Mouse (Mus musculus): Measurements from ENCODE around the gene Unc13c.

Gene Unc13c

GRCm38 (mm10) chr9:73882393-73882919 lies 86.3 kb downstream of the Unc13c start:
- intact Hi-C loops (cut with DNase I): no loop called here

- intact Hi-C loops (cut with DNase I): no loop called here
These were observed 101.2 kb downstream of the Unc13c start for GRCm38 (mm10) chr9:73867410-73868067.

- intact Hi-C loops (cut with DNase I): no loop called here
These were observed 102.1 kb downstream of the Unc13c start for GRCm38 (mm10) chr9:73866666-73867065.

GRCm38 (mm10) chr9:73859469-73859868 lies 109.3 kb downstream of the Unc13c start:
- intact Hi-C loops (cut with DNase I): no loop called here

- intact Hi-C loops (cut with DNase I): no loop called here
These were observed 114.5 kb downstream of the Unc13c start for GRCm38 (mm10) chr9:73854281-73854680.

- intact Hi-C loops (cut with DNase I): no loop called here
These were observed 162.1 kb downstream of the Unc13c start for GRCm38 (mm10) chr9:73806681-73807080.

- intact Hi-C loops (cut with DNase I): no loop called here
These were observed 194.2 kb downstream of the Unc13c start for GRCm38 (mm10) chr9:73774616-73775015.

GRCm38 (mm10) chr9:73755185-73755584 lies 213.6 kb downstream of the Unc13c start:
- intact Hi-C loops (cut with DNase I): no loop called here

- intact Hi-C loops (cut with DNase I): no loop called here
These were observed 215.3 kb downstream of the Unc13c start for GRCm38 (mm10) chr9:73753480-73753879.

- intact Hi-C loops (cut with DNase I): no loop called here
These were observed 217.4 kb downstream of the Unc13c start for GRCm38 (mm10) chr9:73751344-73751743.

GRCm38 (mm10) chr9:73734446-73734845 lies 234.3 kb downstream of the Unc13c start:
- intact Hi-C loops (cut with DNase I): no loop called here

- intact Hi-C loops (cut with DNase I): no loop called here
These were observed 242.8 kb downstream of the Unc13c start for GRCm38 (mm10) chr9:73725717-73726662.

GRCm38 (mm10) chr9:73724776-73725175 lies 244.0 kb downstream of the Unc13c start:
- intact Hi-C loops (cut with DNase I): no loop called here

- intact Hi-C loops (cut with DNase I): no loop called here
These were observed 255.3 kb downstream of the Unc13c start for GRCm38 (mm10) chr9:73713508-73713907.

GRCm38 (mm10) chr9:73697103-73697502 lies 271.7 kb downstream of the Unc13c start:
- intact Hi-C loops (cut with DNase I): no loop called here

- intact Hi-C loops (cut with DNase I): no loop called here
These were observed 287.2 kb downstream of the Unc13c start for GRCm38 (mm10) chr9:73681580-73681979.

- intact Hi-C loops (cut with DNase I): no loop called here
These were observed 287.9 kb downstream of the Unc13c start for GRCm38 (mm10) chr9:73680545-73681495.

GRCm38 (mm10) chr9:73671656-73672212 lies 297.0 kb downstream of the Unc13c start:
- intact Hi-C loops (cut with DNase I): loop anchor here (5.0 kb wide), 1 partner anchor 726 kb away; no protein-coding TSS in a partner anchor

- intact Hi-C loops (cut with DNase I): loop anchor here (5.0 kb wide), 1 partner anchor 727 kb away; no protein-coding TSS in a partner anchor
These were observed 298.7 kb downstream of the Unc13c start for GRCm38 (mm10) chr9:73670040-73670439.

- intact Hi-C loops (cut with DNase I): no loop called here
These were observed 305.9 kb downstream of the Unc13c start for GRCm38 (mm10) chr9:73662839-73663238.

GRCm38 (mm10) chr9:73649088-73649487 lies 319.7 kb downstream of the Unc13c start:
- intact Hi-C loops (cut with DNase I): no loop called here

All from adrenal gland (tissue).